Mouse (Mus musculus) R1 (cell line): ENCODE data around the gene Mok.

Source experiments
- DNase-seq: peaks from one replicate; pipeline ENCODE4 v3.0.0-alpha.2; 2018; ENCODE audit warnings: low read depth, low spot score

The Mok gene

GRCm38 (mm10) chr12:110769660-110770297, 71.0 kb downstream of the Mok start:
- DNase-seq, result no peak

- DNase-seq, result no peak
These were observed 72.2 kb downstream of the Mok start for GRCm38 (mm10) chr12:110768562-110768961.

- no peak for DNase-seq
These were observed 76.2 kb downstream of the Mok start for GRCm38 (mm10) chr12:110764531-110764930.

- no peak for DNase-seq
These were observed 78.4 kb downstream of the Mok start for GRCm38 (mm10) chr12:110762321-110762720.

- DNase-seq, result no peak
These were observed 81.8 kb downstream of the Mok start for GRCm38 (mm10) chr12:110758932-110759331.
